Comparison of ENCODE assay signal across 35 mouse cellular contexts in genomic region chr7:46995558-46995957, GRCm38 (mm10). TPM values are rescaled to one million over a fixed set of nuclear protein-coding genes. Genes with fewer than 3 reads are reported as not detected.
DNase-seq lines count a peak whose midpoint lies in the region; ATAC-seq lines count a peak whose summit lies in the region.
"Had no signal": no experiment of that assay in that cellular context is flagged by ENCODE, and none has a peak within 500 bp of the region (broad histone marks: within the 10 kb centered on the region; RNA-seq: fewer than 3 reads in every experiment).

No protein-coding gene starts in this region.

- 33% methylated on average over 3 of the region's 3 CpGs for WGBS in liver, embryonic 12.5 days (ENCODE audit: insufficient replicate concordance)
- WGBS in liver, embryonic 15.5 days (ENCODE audit: insufficient replicate concordance) = 35% methylated on average over 3 of the region's 3 CpGs

- H3K27ac ChIP-seq in liver, embryonic 12.5 days = peak overlapping the region; percentile 86
- peak overlapping the region; percentile 81 for H3K27ac ChIP-seq in liver, embryonic 15.5 days (replicated peaks)
- H3K27ac ChIP-seq: embryonic facial prominence, embryonic 10.5 days; embryonic facial prominence, embryonic 13.5 days; forebrain, embryonic 12.5 days; forebrain, embryonic 15.5 days; heart, adult 2 months; heart, embryonic 10.5 days; heart, embryonic 13.5 days; hindbrain, embryonic 14.5 days had no signal

- peak; percentile 64; the same call in 1 of the 2 replicates for ATAC-seq in liver, embryonic 12.5 days
- ATAC-seq in liver, embryonic 15.5 days (ENCODE audit: insufficient read depth) = peak; percentile 59
- peak; percentile 23; the same call in 1 of the 2 replicates for ATAC-seq in megakaryocyte-erythroid progenitor cell, adult 5-6 weeks (replicated peaks; ENCODE audit: low FRiP score, low TSS enrichment, poor library complexity, severe bottlenecking)
- no peak for ATAC-seq in monocyte, adult 5-6 weeks (replicated peaks; ENCODE audit: insufficient number of reproducible peaks, low FRiP score, low TSS enrichment, poor library complexity, severe bottlenecking)
- ATAC-seq: CD4-positive, CD25-positive, alpha-beta regulatory T cell, adult 4 months; forebrain, embryonic 15.5 days had no signal

- peaks cover 66% of the 10 kb centered on the region for H3K4me1 ChIP-seq in liver, embryonic 12.5 days
- peaks cover 65% of the 10 kb centered on the region for H3K4me1 ChIP-seq in liver, embryonic 15.5 days (replicated peaks)
- H3K4me1 ChIP-seq: forebrain, embryonic 12.5 days had no signal

- H3K27me3 ChIP-seq in liver, embryonic 12.5 days (replicated peaks) = no peaks in the 10 kb centered on the region
- no peaks in the 10 kb centered on the region for H3K27me3 ChIP-seq in liver, embryonic 15.5 days
- H3K27me3 ChIP-seq: embryonic facial prominence, embryonic 13.5 days; forebrain, embryonic 12.5 days; forebrain, embryonic 15.5 days; heart, embryonic 13.5 days had no signal

- no peaks in the 10 kb centered on the region for H3K9me3 ChIP-seq in liver, embryonic 12.5 days (replicated peaks)
- no peaks in the 10 kb centered on the region for H3K9me3 ChIP-seq in liver, embryonic 15.5 days (replicated peaks)
- H3K9me3 ChIP-seq: embryonic facial prominence, embryonic 10.5 days; embryonic facial prominence, embryonic 13.5 days; forebrain, embryonic 12.5 days; forebrain, embryonic 15.5 days; heart, embryonic 10.5 days; heart, embryonic 13.5 days had no signal

- no peak overlapping the region for H3K9ac ChIP-seq in liver, embryonic 12.5 days
- no peak overlapping the region for H3K9ac ChIP-seq in liver, embryonic 15.5 days
- H3K9ac ChIP-seq: embryonic facial prominence, embryonic 13.5 days; forebrain, embryonic 12.5 days; forebrain, embryonic 15.5 days; heart, embryonic 13.5 days; hindbrain, embryonic 14.5 days had no signal

- peak; percentile 51 for DNase-seq in liver
- no peak for DNase-seq in retina, embryonic 14.5 days (ENCODE audit: low spot score)
- DNase-seq in spleen, adult 18-20 months = no peak
- DNase-seq: adrenal gland, adult 2 months; adrenal gland, postnatal 14 days; cerebellum, adult 11-12 months; cerebellum, adult 8-10 months; cerebellum, postnatal 10 days; cerebellum, postnatal 36 days; embryo, embryonic 11 days; gastrocnemius, postnatal 10 days; gastrocnemius, postnatal 36 days; heart, adult 2 months; heart, postnatal 14 days; heart, postnatal 4 days had no signal

- H3K4me2 ChIP-seq in liver, embryonic 12.5 days = peak overlapping the region; percentile 28
- peak overlapping the region; percentile 4; the same call in 1 of the 2 replicates for H3K4me2 ChIP-seq in liver, embryonic 15.5 days
- H3K4me2 ChIP-seq: embryonic facial prominence, embryonic 13.5 days; forebrain, embryonic 12.5 days; forebrain, embryonic 15.5 days; heart, embryonic 13.5 days; hindbrain, embryonic 14.5 days had no signal

- H3K36me3 ChIP-seq in liver, embryonic 12.5 days = peaks cover 91% of the 10 kb centered on the region
- H3K36me3 ChIP-seq in liver, embryonic 15.5 days (replicated peaks) = peaks cover 87% of the 10 kb centered on the region

- no peak overlapping the region for H3K4me3 ChIP-seq in liver, embryonic 12.5 days
- no peak overlapping the region for H3K4me3 ChIP-seq in liver, embryonic 15.5 days (replicated peaks)
- H3K4me3 ChIP-seq: embryonic facial prominence, embryonic 10.5 days; embryonic facial prominence, embryonic 13.5 days; erythroblast, embryonic 14.5 days; forebrain, embryonic 12.5 days; forebrain, embryonic 15.5 days; heart, adult 2 months; heart, embryonic 10.5 days; heart, embryonic 13.5 days had no signal

RNA-seq across cellular contexts. Expression of gene Gm9999, which starts 12.2 kb away (rescaled TPM):
- polyA plus RNA-seq in liver, embryonic 12.5 days (2016; fragmentation: Nextera tagmentation; extraction: Ambion mirVana) = not detected in 2 replicates
- not detected in 2 replicates for polyA plus RNA-seq in liver, embryonic 15.5 days (2015; fragmentation: Nextera tagmentation; extraction: Ambion mirVana)
- not detected in 2 replicates for total RNA-seq in megakaryocyte-erythroid progenitor cell, adult 5-6 weeks (2014; fragmentation: Nextera tagmentation)
- total RNA-seq in megakaryocyte-erythroid progenitor cell, adult 5-6 weeks (2017) = not detected in 2 replicates
- total RNA-seq in monocyte, adult 5-6 weeks (2017) = not detected in 3 replicates
- total RNA-seq: adrenal gland, adult 2 months; adrenal gland, postnatal 14 days; adrenal gland, postnatal 4 days; gastrocnemius, postnatal 10 days; gastrocnemius, postnatal 36 days; granulocyte monocyte progenitor cell, adult 5-6 weeks; heart, adult 2 months; heart, postnatal 14 days; heart, postnatal 4 days; MEL had no signal
- polyA plus RNA-seq: adrenal gland, adult 2 months; C2C12; CD4-positive, CD25-positive, alpha-beta regulatory T cell, adult 4 months; cortical plate, adult 2 months; embryonic facial prominence, embryonic 10.5 days; embryonic facial prominence, embryonic 13.5 days; erythroblast, embryonic 14.5 days; forebrain, embryonic 12.5 days; forebrain, embryonic 15.5 days; heart, adult 2 months; heart, embryonic 10.5 days; heart, embryonic 13.5 days; heart, embryonic 16.5 days; hindbrain, embryonic 11.5 days; hindbrain, embryonic 14.5 days had no signal

RNA-seq across cellular contexts. Expression of gene Spty2d1, which starts 12.7 kb away (rescaled TPM):
- 16.8 and 17.7 TPM in 2 replicates for polyA plus RNA-seq in liver, embryonic 12.5 days (2016; fragmentation: Nextera tagmentation; extraction: Ambion mirVana)
- 10.7 and 11.3 TPM in 2 replicates for polyA plus RNA-seq in liver, embryonic 15.5 days (2015; fragmentation: Nextera tagmentation; extraction: Ambion mirVana)
- total RNA-seq in megakaryocyte-erythroid progenitor cell, adult 5-6 weeks (2014; fragmentation: Nextera tagmentation) = 14.8 and 15.6 TPM in 2 replicates
- 28.9 and 33.4 TPM in 2 replicates for total RNA-seq in megakaryocyte-erythroid progenitor cell, adult 5-6 weeks (2017)
- 84.5 to 99.8 TPM (median 97.7 TPM) in 3 replicates for total RNA-seq in monocyte, adult 5-6 weeks (2017)

RNA-seq across cellular contexts. Expression of gene Uevld, which starts 37.2 kb away (rescaled TPM):
- 6.9 and 7.1 TPM in 2 replicates for polyA plus RNA-seq in liver, embryonic 12.5 days (2016; fragmentation: Nextera tagmentation; extraction: Ambion mirVana)
- polyA plus RNA-seq in liver, embryonic 15.5 days (2015; fragmentation: Nextera tagmentation; extraction: Ambion mirVana) = 5.2 and 5.8 TPM in 2 replicates
- 11.1 and 12.0 TPM in 2 replicates for total RNA-seq in megakaryocyte-erythroid progenitor cell, adult 5-6 weeks (2014; fragmentation: Nextera tagmentation)
- 7.9 and 8.0 TPM in 2 replicates for total RNA-seq in megakaryocyte-erythroid progenitor cell, adult 5-6 weeks (2017)
- total RNA-seq in monocyte, adult 5-6 weeks (2017) = 4.8 to 9.9 TPM (median 6.4 TPM) in 3 replicates

RNA-seq across cellular contexts. Expression of gene Tmem86a, which starts 54.8 kb away (rescaled TPM):
- polyA plus RNA-seq in liver, embryonic 12.5 days (2016; fragmentation: Nextera tagmentation; extraction: Ambion mirVana) = 20.2 and 20.3 TPM in 2 replicates
- polyA plus RNA-seq in liver, embryonic 15.5 days (2015; fragmentation: Nextera tagmentation; extraction: Ambion mirVana) = 24.7 and 28.3 TPM in 2 replicates
- 0.77 and 2.3 TPM in 2 replicates for total RNA-seq in megakaryocyte-erythroid progenitor cell, adult 5-6 weeks (2014; fragmentation: Nextera tagmentation)
- not detected in 2 replicates for total RNA-seq in megakaryocyte-erythroid progenitor cell, adult 5-6 weeks (2017)
- 3.2 to 7.5 TPM (median 4.8 TPM) in 3 replicates for total RNA-seq in monocyte, adult 5-6 weeks (2017)
